Mouse (Mus musculus): Measurements from ENCODE around the gene Alg9.

DNA sequence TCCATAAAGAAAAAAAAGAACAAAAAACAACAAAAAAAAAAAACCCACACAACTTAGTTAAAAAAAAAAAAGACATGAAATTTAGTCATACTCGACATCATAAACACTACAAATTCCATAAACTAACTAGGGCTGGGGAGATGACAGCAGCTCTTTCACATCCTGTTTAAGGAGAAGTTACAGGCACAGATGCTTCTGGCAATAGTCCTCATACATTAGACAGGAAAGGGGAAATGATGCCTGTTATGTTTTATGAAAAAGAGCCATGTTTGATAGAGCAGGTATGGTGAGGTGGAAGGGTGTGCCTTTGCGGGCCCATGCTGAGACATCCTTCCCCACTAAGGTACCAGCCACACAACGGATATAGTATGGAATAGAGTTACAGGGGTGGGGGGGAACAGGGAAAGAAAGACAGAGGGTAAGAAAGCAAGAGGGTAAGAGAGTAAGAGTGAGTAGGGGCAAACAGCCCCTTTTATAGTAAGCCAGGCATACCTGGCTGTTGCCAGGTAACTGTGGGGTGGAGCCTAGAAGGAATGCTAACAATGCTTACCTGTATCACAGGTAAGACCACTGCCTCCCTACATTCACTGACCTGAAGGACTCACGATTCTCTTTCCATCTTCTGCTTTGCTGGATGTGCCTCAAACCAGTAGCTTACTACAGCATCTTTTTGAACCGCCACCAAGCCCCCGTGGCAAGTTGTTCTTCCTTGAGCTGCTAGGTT is 13.1 kb upstream of the Alg9 start:
- no peak for TF ChIP-seq CTCF (IDR thresholded peaks at IDR 0.05; ENCODE audit: borderline replicate concordance, insufficient read depth, low read length)
- no peak for TF ChIP-seq POLR2A (IDR thresholded peaks at IDR 0.05; ENCODE audit: low read depth, low read length)

Measured in embryonic fibroblast, embryonic 13.5 days (primary cell).